21 mouse cellular contexts compared by ENCODE assay signal in genomic region chr9:14091099-14091930, GRCm38 (mm10).
A peak's percentile ranks its signal among the peaks of the same experiment; 100 is the strongest.
DNase-seq lines count a peak whose midpoint lies in the region; ATAC-seq and TF ChIP-seq lines count a peak whose summit lies in the region.
"Had no signal": no experiment of that assay in that cellular context is flagged by ENCODE, and none has a peak within 500 bp of the region (broad histone marks: within the 10 kb centered on the region; RNA-seq: fewer than 3 reads in every experiment).

No protein-coding gene starts in this region.

- no peak overlapping the region for H3K4me2 ChIP-seq in lung, postnatal 0 days (replicated peaks; ENCODE audit: low read depth, low read length)
- H3K4me2 ChIP-seq: forebrain, embryonic 13.5 days; hindbrain, embryonic 12.5 days; limb, embryonic 13.5 days; liver, embryonic 13.5 days; lung, embryonic 15.5 days; stomach, embryonic 15.5 days had no signal

- H3K36me3 ChIP-seq in lung, postnatal 0 days (ENCODE audit: insufficient read depth, low read length) = no peaks in the 10 kb centered on the region
- no peaks in the 10 kb centered on the region for H3K36me3 ChIP-seq in limb, embryonic 10.5 days
- H3K36me3 ChIP-seq: heart, embryonic 10.5 days; hindbrain, embryonic 12.5 days; limb, embryonic 13.5 days; liver, embryonic 13.5 days; lung, embryonic 15.5 days; midbrain, embryonic 10.5 days; stomach, embryonic 15.5 days had no signal

- TF ChIP-seq EP300 in lung, postnatal 0 days (IDR thresholded peaks at IDR 0.05) = peak; percentile 66

- no peak overlapping the region for H3K27ac ChIP-seq in lung, postnatal 0 days (ENCODE audit: low read length)
- no peak overlapping the region for H3K27ac ChIP-seq in limb, embryonic 10.5 days
- H3K27ac ChIP-seq: forebrain, embryonic 13.5 days; heart, embryonic 10.5 days; hindbrain, embryonic 12.5 days; liver, embryonic 13.5 days; lung, embryonic 15.5 days; macrophage; midbrain, embryonic 10.5 days; stomach, embryonic 15.5 days had no signal

- H3K4me3 ChIP-seq in lung, postnatal 0 days (ENCODE audit: low read depth, low read length) = no peak overlapping the region
- no peak overlapping the region for H3K4me3 ChIP-seq in limb, embryonic 10.5 days
- H3K4me3 ChIP-seq: erythroblast, embryonic 14.5 days; forebrain, embryonic 13.5 days; heart, embryonic 10.5 days; hindbrain, embryonic 12.5 days; limb, embryonic 13.5 days; liver, embryonic 13.5 days; lung, embryonic 15.5 days; midbrain, embryonic 10.5 days; stomach, embryonic 15.5 days had no signal

- H3K27me3 ChIP-seq in lung, postnatal 0 days (replicated peaks; ENCODE audit: insufficient read depth, low read length) = no peaks in the 10 kb centered on the region
- no peaks in the 10 kb centered on the region for H3K27me3 ChIP-seq in limb, embryonic 10.5 days (ENCODE audit: low read depth, poor library complexity, severe bottlenecking)
- H3K27me3 ChIP-seq: forebrain, embryonic 13.5 days; hindbrain, embryonic 12.5 days; limb, embryonic 13.5 days; liver, embryonic 13.5 days; lung, embryonic 15.5 days; stomach, embryonic 15.5 days had no signal

- H3K9me3 ChIP-seq in lung, postnatal 0 days (ENCODE audit: low read length) = no peaks in the 10 kb centered on the region
- no peaks in the 10 kb centered on the region for H3K9me3 ChIP-seq in limb, embryonic 10.5 days (replicated peaks)
- H3K9me3 ChIP-seq: forebrain, embryonic 13.5 days; heart, embryonic 10.5 days; hindbrain, embryonic 12.5 days; limb, embryonic 13.5 days; liver, embryonic 13.5 days; lung, embryonic 15.5 days; midbrain, embryonic 10.5 days; stomach, embryonic 15.5 days had no signal

- peaks cover 8% of the 10 kb centered on the region; the same call in 1 of the 2 replicates for H3K4me1 ChIP-seq in lung, postnatal 0 days (ENCODE audit: insufficient read depth, low read depth, low read length)
- peaks cover 20% of the 10 kb centered on the region for H3K4me1 ChIP-seq in limb, embryonic 10.5 days
- H3K4me1 ChIP-seq: hindbrain, embryonic 12.5 days; liver, embryonic 13.5 days; midbrain, embryonic 10.5 days; stomach, embryonic 15.5 days had no signal

- H3K9ac ChIP-seq in lung, postnatal 0 days (replicated peaks; ENCODE audit: low read depth) = no peak overlapping the region
- H3K9ac ChIP-seq: forebrain, embryonic 13.5 days; hindbrain, embryonic 12.5 days; limb, embryonic 13.5 days; liver, embryonic 13.5 days; lung, embryonic 15.5 days; stomach, embryonic 15.5 days had no signal

- ATAC-seq in lung, postnatal 0 days = peak; percentile 71
- ATAC-seq: forebrain, embryonic 13.5 days had no signal

- DNase-seq in lung, postnatal 0 days (ENCODE audit: low spot score) = no peak
- no peak for DNase-seq in lung, adult 18-20 months
- DNase-seq in A20 (ENCODE audit: low read depth, low spot score) = peak; percentile 73
- peak; percentile 48 for DNase-seq in CD4-positive helper T cell, adult 2 months (ENCODE audit: low read depth, low spot score)
- DNase-seq in induced T-regulatory cell, adult 2 months (ENCODE audit: low read depth) = peak; percentile 63
- DNase-seq in limb, embryonic 10.5 days (ENCODE audit: low spot score) = no peak
- no peak for DNase-seq in kidney, postnatal 36 days
- DNase-seq: cerebellum, adult 2 months; gastrocnemius, postnatal 36 days; kidney, adult 8-10 months; kidney, postnatal 14 days; liver, embryonic 13.5 days had no signal

- TF ChIP-seq CTCF in lung, postnatal 0 days (IDR thresholded peaks at IDR 0.05) = no peak

- WGBS in lung, postnatal 0 days = 56% methylated on average over 8 of the region's 8 CpGs
- WGBS in limb, embryonic 10.5 days = 80% methylated on average over 8 of the region's 8 CpGs

Comparison
In these comparisons a context has a peak if more than half of its experiments do, and no peak if none do; other contexts are left out.
1. DNase-seq: peak in A20 (single experiment), CD4-positive helper T cell, adult 2 months (single experiment) and induced T-regulatory cell, adult 2 months (single experiment); none in lung, postnatal 0 days (single experiment), lung, adult 18-20 months (0 of 2), limb, embryonic 10.5 days (single experiment) and kidney, postnatal 36 days (0 of 2).